Mouse (Mus musculus) heart, postnatal 0 days (tissue): ENCODE results near the gene Ccdc180.

Experiments
- CTCF ChIP-seq: IDR thresholded peaks from 2 replicates; pipeline ENCODE4 v1.5.1; 2016; ENCODE audit warnings: antibody characterized with exemption, control low read depth, low read depth
- EP300 ChIP-seq: IDR thresholded peaks from 2 replicates; pipeline ENCODE4 v1.6.1; 2016; ENCODE audit warnings: antibody characterized with exemption, low read depth

- TF ChIP-seq CTCF (no peak), EP300 (no peak)
Observed at GRCm38 (mm10) chr4:45882521-45882920, 7.6 kb upstream of the Ccdc180 start.
